ENCODE assay signal across 21 mouse cellular contexts in the genomic region with DNA sequence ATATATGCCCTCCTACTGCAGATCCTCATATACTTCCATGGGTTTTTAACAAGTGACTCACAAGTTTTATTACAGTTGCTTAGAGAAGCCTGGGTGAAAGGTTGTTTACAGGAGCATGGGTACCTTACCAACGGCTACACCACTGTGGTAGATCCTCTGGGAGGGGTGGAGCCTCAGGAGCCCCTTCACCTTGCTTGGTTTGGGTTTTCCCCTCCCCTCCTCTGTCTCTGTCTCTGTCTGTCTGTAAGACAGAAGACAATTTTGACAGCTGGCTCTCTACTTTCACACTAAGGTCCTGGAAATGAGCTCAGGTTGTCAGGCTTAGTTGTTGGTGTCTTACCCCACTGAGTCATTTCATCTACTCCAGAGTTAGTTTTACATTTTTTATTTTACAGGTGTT.
DNase-seq lines count a peak whose midpoint lies in the region; ATAC-seq and TF ChIP-seq lines count a peak whose summit lies in the region.
"Had no signal": no experiment of that assay in that cellular context is flagged by ENCODE, and none has a peak within 500 bp of the region (broad histone marks: within the 10 kb centered on the region; RNA-seq: fewer than 3 reads in every experiment).

No protein-coding gene starts in this region.

- WGBS in intestine, embryonic 15.5 days = 50% methylated on average over 1 of the region's 1 CpGs
- WGBS in intestine, embryonic 16.5 days = 26% methylated on average over 1 of the region's 1 CpGs
- WGBS in large intestine, adult 2 months = 19% methylated on average over 1 of the region's 1 CpGs
- WGBS in neural tube, embryonic 15.5 days = 71% methylated on average over 1 of the region's 1 CpGs

- H3K4me1 ChIP-seq in intestine, embryonic 15.5 days (replicated peaks) = no peaks in the 10 kb centered on the region
- no peaks in the 10 kb centered on the region for H3K4me1 ChIP-seq in intestine, embryonic 16.5 days (ENCODE audit: control insufficient read depth, insufficient read depth, low read length)
- H3K4me1 ChIP-seq in CH12.LX (ENCODE audit: control insufficient read depth in 1 of 2, insufficient read depth in 2 of 2) = peaks cover 42 to 70% of the 10 kb centered on the region in 2 experiments
- H3K4me1 ChIP-seq in neural tube, embryonic 15.5 days = no peaks in the 10 kb centered on the region
- H3K4me1 ChIP-seq: heart, embryonic 15.5 days had no signal

- H3K9me3 ChIP-seq in intestine, embryonic 15.5 days = no peaks in the 10 kb centered on the region
- H3K9me3 ChIP-seq in intestine, embryonic 16.5 days (ENCODE audit: control insufficient read depth, low read length) = no peaks in the 10 kb centered on the region
- H3K9me3 ChIP-seq in CH12.LX (replicated peaks; ENCODE audit: low read length) = no peaks in the 10 kb centered on the region
- H3K9me3 ChIP-seq in neural tube, embryonic 15.5 days (replicated peaks) = no peaks in the 10 kb centered on the region
- H3K9me3 ChIP-seq: embryonic facial prominence, embryonic 10.5 days; forebrain, embryonic 13.5 days; heart, embryonic 15.5 days; hindbrain, embryonic 13.5 days had no signal

- DNase-seq in CH12.LX (ENCODE audit: extremely low read depth) = peak; percentile 43
- peak; percentile 42 for DNase-seq in large intestine, adult 2 months (ENCODE audit: low read depth, low spot score)
- no peak for DNase-seq in left cerebral cortex, postnatal 25 days (ENCODE audit: low spot score in 2 of 2)
- DNase-seq in neural tube, embryonic 10.5 days (ENCODE audit: extremely low spot score, low spot score) = no peak
- DNase-seq: adrenal gland, adult 2 months; adrenal gland, postnatal 25 days; cerebellum, adult 18-20 months; cerebellum, postnatal 10 days; forebrain, postnatal 0 days; gastrocnemius, adult 2 months; gastrocnemius, postnatal 25 days; heart, postnatal 14 days had no signal

- no peaks in the 10 kb centered on the region; the same call in none of the 2 replicates for H3K79me2 ChIP-seq in CH12.LX (replicated peaks; ENCODE audit: control insufficient read depth, extremely low read depth, insufficient read depth, poor library complexity, severe bottlenecking)

- no peak overlapping the region for H3K27ac ChIP-seq in intestine, embryonic 15.5 days
- H3K27ac ChIP-seq in intestine, embryonic 16.5 days (ENCODE audit: low read length) = no peak overlapping the region
- H3K27ac ChIP-seq in CH12.LX (ENCODE audit: insufficient read depth, low read depth) = peak overlapping the region; percentile 88
- no peak overlapping the region for H3K27ac ChIP-seq in neural tube, embryonic 15.5 days (replicated peaks)
- H3K27ac ChIP-seq: embryonic facial prominence, embryonic 10.5 days; forebrain, embryonic 13.5 days; gastrocnemius, adult 2 months; heart, embryonic 15.5 days; hindbrain, embryonic 13.5 days; hindbrain, postnatal 0 days had no signal

- no peak for TF ChIP-seq RAD21 in CH12.LX (IDR thresholded peaks at IDR 0.05; ENCODE audit: low read depth, low read length)

- no peak overlapping the region for H3K4me3 ChIP-seq in intestine, embryonic 15.5 days (replicated peaks)
- H3K4me3 ChIP-seq in intestine, embryonic 16.5 days (ENCODE audit: low read length) = no peak overlapping the region
- H3K4me3 ChIP-seq in CH12.LX (replicated peaks in 1 of 3; ENCODE audit: low read depth in 2 of 3, low read length in 2 of 3, poor library complexity in 1 of 3) = no peak overlapping the region
- H3K4me3 ChIP-seq in neural tube, embryonic 15.5 days (replicated peaks) = no peak overlapping the region
- H3K4me3 ChIP-seq: embryonic facial prominence, embryonic 10.5 days; forebrain, embryonic 13.5 days; gastrocnemius, adult 2 months; heart, embryonic 15.5 days; hindbrain, embryonic 13.5 days had no signal

- intact Hi-C loops in left cerebral cortex, postnatal 25 days (cut with DNase I) = no loop called here

- TF ChIP-seq POLR2A in CH12.LX (IDR thresholded peaks at IDR 0.05; ENCODE audit: low read depth, low read length) = no peak

- peak; percentile 35 for TF ChIP-seq EP300 in CH12.LX (IDR thresholded peaks at IDR 0.05; ENCODE audit: low read length)

- H3K27me3 ChIP-seq in intestine, embryonic 15.5 days (replicated peaks) = no peaks in the 10 kb centered on the region
- H3K27me3 ChIP-seq in intestine, embryonic 16.5 days (replicated peaks; ENCODE audit: control insufficient read depth, insufficient read depth, low read length) = no peaks in the 10 kb centered on the region
- no peaks in the 10 kb centered on the region for H3K27me3 ChIP-seq in CH12.LX (replicated peaks)
- H3K27me3 ChIP-seq in neural tube, embryonic 15.5 days (replicated peaks) = no peaks in the 10 kb centered on the region
- H3K27me3 ChIP-seq: forebrain, embryonic 13.5 days; heart, embryonic 15.5 days; hindbrain, embryonic 13.5 days had no signal

- no peak for TF ChIP-seq CTCF in CH12.LX (conservative IDR thresholded peaks at IDR 0.05 in 1 of 2, IDR thresholded peaks at IDR 0.05 in 1 of 2; ENCODE audit: low read depth in 2 of 2, low read length in 2 of 2)

- peak; percentile 34; the same call in 1 of the 2 replicates for ATAC-seq in intestine, embryonic 15.5 days
- ATAC-seq in intestine, embryonic 16.5 days = no peak
- ATAC-seq in neural tube, embryonic 15.5 days (ENCODE audit: low FRiP score) = no peak
- ATAC-seq: forebrain, embryonic 13.5 days; forebrain, postnatal 0 days; hindbrain, postnatal 0 days had no signal

- in situ Hi-C loops in CH12.LX (cut with MboI; ENCODE audit: low pct_ligation_motif_present, low pct_unique_long_range_greater_than_20kb, low sequenced_read_pairs) = no loop called here

- no peaks in the 10 kb centered on the region for H3K36me3 ChIP-seq in intestine, embryonic 15.5 days
- no peaks in the 10 kb centered on the region for H3K36me3 ChIP-seq in intestine, embryonic 16.5 days (ENCODE audit: control insufficient read depth, insufficient read depth, low read length)
- H3K36me3 ChIP-seq in CH12.LX (replicated peaks in 1 of 2; ENCODE audit: control insufficient read depth in 1 of 2, insufficient read depth in 1 of 2, low read length in 1 of 2) = peaks cover 15 to 53% of the 10 kb centered on the region in 2 experiments
- peaks cover 22% of the 10 kb centered on the region; the same call in 1 of the 2 replicates for H3K36me3 ChIP-seq in neural tube, embryonic 15.5 days

- dilution Hi-C loops in CH12.LX (cut with MboI; ENCODE audit: extremely low pct_ligation_motif_present, extremely low pct_unique_long_range_greater_than_20kb, low sequenced_read_pairs) = no loop called here

- no peak overlapping the region for H3K4me2 ChIP-seq in intestine, embryonic 15.5 days (replicated peaks)
- H3K4me2 ChIP-seq in intestine, embryonic 16.5 days (ENCODE audit: low read depth, low read length) = no peak overlapping the region
- H3K4me2 ChIP-seq in CH12.LX (ENCODE audit: insufficient read depth, low read depth, poor library complexity, severe bottlenecking) = 0 out of 2 replicates have a peak overlapping the region, but pooled peaks have one; percentile 16
- H3K4me2 ChIP-seq in neural tube, embryonic 15.5 days = no peak overlapping the region
- H3K4me2 ChIP-seq: forebrain, embryonic 13.5 days; heart, embryonic 11.5 days; heart, embryonic 15.5 days; hindbrain, embryonic 13.5 days had no signal

- no peak overlapping the region for H3K9ac ChIP-seq in intestine, embryonic 15.5 days
- H3K9ac ChIP-seq in intestine, embryonic 16.5 days (ENCODE audit: low read depth, low read length) = no peak overlapping the region
- H3K9ac ChIP-seq in CH12.LX (ENCODE audit: insufficient read depth, low read depth) = no peak overlapping the region; the same call in 1 of the 2 replicates
- no peak overlapping the region for H3K9ac ChIP-seq in neural tube, embryonic 15.5 days (replicated peaks)
- H3K9ac ChIP-seq: forebrain, embryonic 13.5 days; forebrain, postnatal 0 days; heart, embryonic 15.5 days; hindbrain, embryonic 13.5 days had no signal

TF ChIP-seq in CH12.LX, 34 proteins besides CTCF, POLR2A, EP300 and RAD21:
- peak; percentile 48; the same call in 1 of the 2 replicates for TF ChIP-seq TCF12 (IDR thresholded peaks at IDR 0.05; ENCODE audit: low read depth, low read length)
- TF ChIP-seq IRF4 (IDR thresholded peaks at IDR 0.05; ENCODE audit: low read depth, low read length) = 0 out of 2 replicates have a peak, but pooled peaks have one; percentile 46
- TF ChIP-seq GABPA (IDR thresholded peaks at IDR 0.05; ENCODE audit: insufficient replicate concordance, low read depth, low read length) = no peak
- TF ChIP-seq KAT2A (IDR thresholded peaks at IDR 0.05; ENCODE audit: insufficient replicate concordance, low read length) = no peak
- TF ChIP-seq ETS1 (conservative IDR thresholded peaks at IDR 0.05; ENCODE audit: low read depth, low read length) = peak; percentile 46; the same call in 1 of the 2 replicates
- TF ChIP-seq JUND (conservative IDR thresholded peaks at IDR 0.05; ENCODE audit: low read depth, low read length) = no peak

Comparison
In these comparisons a context has a peak if more than half of its experiments do, and no peak if none do; other contexts are left out.
1. DNase-seq: peak in CH12.LX (single experiment) and large intestine, adult 2 months (single experiment); none in left cerebral cortex, postnatal 25 days (0 of 2) and neural tube, embryonic 10.5 days (single experiment).